Mouse (Mus musculus) megakaryocyte progenitor cell, adult 5-6 weeks (primary cell): Measurements from ENCODE around the gene Zbtb7a. TPM values are rescaled to one million over a fixed set of nuclear protein-coding genes. Genes with fewer than 3 reads are reported as not detected.

Experiments
- ATAC-seq: replicated peaks from 2 replicates; pipeline ENCODE4 v1.8.0; 2016; ENCODE audit warnings: mild to moderate bottlenecking, moderate TSS enrichment, inconsistent platforms; ENCODE audit not compliant: poor library complexity
- total RNA-seq, 2 experiments: library from RNA; stranded (forward) in 1 of 2; stranded (reverse) in 1 of 2; fragments of 157-497, 149-512 nt in 1 of 2; fragments of 200-1000 nt in 1 of 2; gene quantifications; 2 replicates each; pipeline versions ENCODE4 v1.2.3 to v1.2.4; 2015 to 2017

The Zbtb7a gene
- total RNA-seq (2015) (17.4 and 18.9 TPM in 2 replicates), total RNA-seq (2017) (7.7 and 8.6 TPM in 2 replicates)

- peak; percentile 5 for ATAC-seq
Measured at GRCm38 (mm10) chr10:81134966-81135681, at the start of gene Zbtb7a. Gene Zbtb7a (plus strand): TSS chr10:81135220.

- peak; percentile 69 for ATAC-seq
Measured at GRCm38 (mm10) chr10:81087021-81087420, 48.0 kb upstream of the Zbtb7a start.

- no peak for ATAC-seq
Measured at GRCm38 (mm10) chr10:81089216-81089615, 45.8 kb upstream of the Zbtb7a start.

DNA sequence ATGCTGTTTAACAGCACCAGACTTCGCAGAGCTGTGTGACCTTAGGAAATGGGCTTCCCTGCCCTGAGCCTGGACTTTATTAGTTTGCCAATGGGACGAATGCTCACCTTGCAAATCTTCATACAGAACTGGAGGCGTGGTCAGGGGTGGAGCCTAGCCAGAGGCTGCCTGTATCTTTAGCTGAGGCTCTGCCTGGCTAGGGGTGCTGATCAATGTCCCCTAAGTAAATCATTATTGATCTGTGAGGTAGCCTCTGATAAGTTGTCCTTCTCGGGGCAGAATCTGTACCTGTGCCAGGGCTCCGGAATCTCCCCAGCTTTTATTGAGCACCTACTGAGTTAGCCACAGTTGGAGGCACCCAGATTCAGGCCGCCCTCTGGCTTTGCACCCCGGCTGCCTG, 44.4 kb upstream of the Zbtb7a start:
- no peak for ATAC-seq

DNA sequence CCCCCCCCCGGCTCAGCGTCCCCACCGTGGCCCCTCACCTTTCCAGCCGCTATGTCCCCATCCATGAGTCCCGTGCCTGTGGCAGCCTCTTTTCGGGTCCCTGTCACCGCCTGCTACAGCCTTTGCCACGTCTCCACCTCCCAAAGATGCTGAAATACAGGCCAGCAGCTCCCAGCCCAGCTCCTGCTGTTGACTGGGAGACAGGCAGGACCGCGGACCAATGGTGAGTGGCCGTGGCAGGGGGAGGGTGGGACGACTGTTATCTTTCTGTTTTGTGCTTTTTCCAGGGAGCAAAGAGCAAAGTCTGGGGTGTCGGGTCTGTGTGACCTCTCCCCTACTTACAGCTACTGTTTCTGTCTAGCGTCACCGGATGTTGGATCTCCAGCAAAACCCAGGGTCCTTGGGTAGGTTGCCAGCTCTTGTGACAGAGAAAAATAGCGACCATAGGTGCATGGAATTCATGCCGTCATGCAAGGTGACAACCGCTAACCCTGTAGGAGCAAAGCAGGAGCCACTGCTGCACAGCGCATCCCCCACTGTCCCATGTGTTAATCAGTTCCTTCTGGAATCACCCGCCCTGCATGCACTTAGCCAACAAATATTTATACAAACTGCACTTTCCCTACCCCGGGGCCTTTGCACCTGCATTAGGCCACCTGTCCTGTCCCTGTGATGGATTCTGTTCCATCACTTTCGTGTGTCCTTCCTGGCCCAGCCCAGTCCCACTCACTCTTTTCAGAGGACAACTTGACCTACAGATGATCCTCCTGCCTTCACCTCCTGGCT, 42.4 kb upstream of the Zbtb7a start:
- ATAC-seq, result peak; percentile 60

GRCm38 (mm10) chr10:81094931-81095678, 39.9 kb upstream of the Zbtb7a start:
- ATAC-seq, result peak; percentile 55

DNA sequence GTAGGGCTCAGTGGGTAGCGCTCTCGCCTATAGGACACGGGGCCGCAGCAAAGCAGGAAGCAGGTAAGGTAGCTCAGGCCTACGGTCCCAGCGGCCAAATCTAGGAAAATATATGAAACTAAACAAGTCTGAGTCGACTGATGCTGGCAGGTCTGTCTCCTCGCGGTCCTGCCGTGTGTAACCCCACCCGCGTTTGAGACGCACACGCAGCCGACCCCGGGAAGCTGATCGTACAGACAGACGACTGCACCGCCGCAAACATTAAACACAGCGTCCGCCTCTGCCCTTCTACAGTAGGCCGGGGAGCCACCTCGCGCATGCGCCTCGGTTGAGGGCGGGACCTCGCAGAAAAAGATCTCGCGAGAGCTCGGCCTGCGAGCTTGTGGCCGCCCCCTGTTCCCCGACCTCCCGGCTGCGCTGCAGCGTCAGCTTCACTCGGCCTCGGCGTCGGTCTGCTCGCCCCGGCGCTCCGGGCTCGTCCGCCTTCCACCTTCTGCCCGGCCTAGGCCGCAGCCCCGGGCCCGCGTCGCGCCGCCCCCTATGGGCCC, 29.4 kb upstream of the Zbtb7a start, which contains the start of gene Map2k2:
Gene Map2k2, plus strand, starts transcription at position 351 of the 548 bp plus-strand sequence.
- peak; percentile 79 for ATAC-seq

DNA sequence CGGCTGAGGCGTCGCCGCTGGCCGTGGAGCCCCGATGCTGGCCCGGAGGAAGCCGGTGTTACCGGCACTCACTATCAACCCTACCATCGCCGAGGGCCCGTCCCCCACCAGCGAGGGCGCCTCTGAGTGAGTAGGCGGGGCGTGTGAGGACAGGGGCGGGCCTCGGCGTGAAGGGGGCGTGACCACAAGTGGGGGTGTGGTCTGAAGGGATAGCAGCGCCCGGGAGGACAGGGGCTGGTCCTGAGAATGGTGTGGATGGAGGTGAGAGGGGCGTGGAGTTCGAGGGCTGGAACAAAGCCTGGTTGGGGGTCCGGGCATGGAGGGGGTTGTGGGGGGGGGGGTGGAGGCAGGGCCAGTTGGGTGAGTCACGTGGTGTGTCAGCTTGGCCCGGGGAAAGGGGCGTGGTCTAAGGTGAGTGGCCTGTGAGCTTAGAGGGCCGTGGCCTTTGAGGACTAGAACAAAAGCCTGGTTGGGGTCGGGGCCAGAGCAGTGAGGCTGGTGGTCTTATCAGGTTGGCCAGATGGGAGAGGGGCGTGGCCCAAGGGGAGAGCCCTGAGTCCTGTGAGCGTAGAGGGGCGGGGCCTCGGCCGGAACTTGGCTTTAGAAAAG, 28.8 kb upstream of the Zbtb7a start:
- ATAC-seq, result peak; percentile 85

DNA sequence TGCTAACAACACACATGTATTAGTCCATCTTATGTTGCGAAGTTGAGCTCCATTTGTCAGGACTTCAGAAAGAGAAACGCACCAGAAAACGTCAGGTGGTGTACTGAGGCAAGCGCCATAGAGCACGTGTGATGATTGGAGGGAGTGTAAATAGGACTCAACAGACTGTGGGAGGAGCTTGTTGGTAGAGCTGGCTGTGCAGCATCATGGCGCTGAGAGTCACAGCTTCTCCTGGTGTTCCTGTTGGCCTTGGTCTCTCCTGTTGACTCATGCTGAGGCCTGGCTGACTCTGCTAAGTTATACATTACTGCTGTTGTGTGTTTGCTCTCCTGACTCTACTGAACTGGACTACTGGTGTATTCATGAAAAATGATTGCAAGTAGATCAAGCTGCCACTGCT, 22.1 kb upstream of the Zbtb7a start:
- no peak for ATAC-seq

- no peak for ATAC-seq
Measured at GRCm38 (mm10) chr10:81119625-81120024, 15.4 kb upstream of the Zbtb7a start.

DNA sequence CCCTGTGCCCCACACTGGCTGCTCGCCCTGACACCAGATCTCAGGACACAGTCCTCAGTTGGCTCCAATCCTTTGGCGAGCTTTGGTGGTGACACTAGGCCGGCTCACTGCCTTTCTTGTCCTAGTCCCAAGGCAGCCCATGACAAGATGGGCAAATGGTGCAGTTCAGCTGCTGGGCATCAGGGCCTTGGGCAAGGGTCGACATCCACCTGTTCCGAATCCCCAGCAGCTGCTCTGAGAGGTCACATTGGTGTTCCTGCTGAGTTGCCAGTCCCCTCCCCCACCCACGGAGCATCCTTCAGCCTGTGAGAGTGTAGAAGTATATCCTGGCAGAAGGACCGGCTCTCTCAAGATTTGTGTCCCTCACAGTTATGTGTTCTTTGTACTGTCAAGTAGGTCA, 14.4 kb upstream of the Zbtb7a start:
- no peak for ATAC-seq

GRCm38 (mm10) chr10:81122889-81123288, 12.1 kb upstream of the Zbtb7a start:
- ATAC-seq, result no peak

- no peak for ATAC-seq
Measured at GRCm38 (mm10) chr10:81123500-81123899, 11.5 kb upstream of the Zbtb7a start.

- peak; percentile 35 for ATAC-seq
Measured at GRCm38 (mm10) chr10:81134181-81134587, 836 bp upstream of the Zbtb7a start.

DNA sequence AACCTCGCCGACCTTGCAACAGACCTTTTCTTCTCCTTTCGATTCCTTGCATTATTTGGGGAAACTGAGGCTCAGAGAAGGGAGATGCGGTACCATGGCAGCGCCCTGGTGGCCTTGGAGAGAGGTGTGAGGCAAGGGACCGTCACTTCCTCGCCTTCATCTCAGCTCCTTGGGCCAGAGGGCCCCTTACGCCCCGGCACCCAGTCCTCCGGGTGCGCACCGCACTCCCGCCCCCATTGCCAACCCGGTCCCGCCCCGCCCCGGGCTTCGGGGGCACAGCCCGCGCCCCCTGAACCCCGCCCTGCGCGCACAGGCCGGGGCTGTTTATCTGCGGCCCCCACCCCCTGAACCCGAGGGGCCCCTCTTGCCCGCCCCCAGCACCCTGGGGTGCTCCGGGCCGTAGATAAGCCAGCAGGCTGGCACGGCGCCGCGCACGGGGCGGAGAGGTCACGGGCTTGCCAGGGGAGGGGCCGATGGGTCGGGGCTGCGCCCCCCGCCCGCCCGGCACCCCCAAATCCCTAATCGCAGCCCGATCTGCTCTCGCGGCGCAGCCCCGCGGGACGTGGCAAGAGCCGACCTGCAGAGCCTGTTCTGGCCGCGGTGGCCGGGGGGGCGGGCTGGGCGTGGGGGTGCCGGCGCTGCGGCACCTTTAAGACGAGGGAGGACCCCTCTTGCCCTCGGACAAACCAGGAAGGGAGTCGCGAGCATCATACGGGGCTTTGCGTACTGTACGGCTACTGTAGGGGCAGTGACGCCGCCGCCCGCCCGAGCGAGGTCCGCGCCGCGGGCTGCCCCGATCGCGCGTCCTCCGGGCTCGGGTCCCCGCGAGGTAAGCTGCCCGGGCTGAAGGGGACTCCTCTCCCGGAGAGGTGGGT, 1.0 kb downstream of the Zbtb7a start:
- ATAC-seq, result peak; percentile 19

DNA sequence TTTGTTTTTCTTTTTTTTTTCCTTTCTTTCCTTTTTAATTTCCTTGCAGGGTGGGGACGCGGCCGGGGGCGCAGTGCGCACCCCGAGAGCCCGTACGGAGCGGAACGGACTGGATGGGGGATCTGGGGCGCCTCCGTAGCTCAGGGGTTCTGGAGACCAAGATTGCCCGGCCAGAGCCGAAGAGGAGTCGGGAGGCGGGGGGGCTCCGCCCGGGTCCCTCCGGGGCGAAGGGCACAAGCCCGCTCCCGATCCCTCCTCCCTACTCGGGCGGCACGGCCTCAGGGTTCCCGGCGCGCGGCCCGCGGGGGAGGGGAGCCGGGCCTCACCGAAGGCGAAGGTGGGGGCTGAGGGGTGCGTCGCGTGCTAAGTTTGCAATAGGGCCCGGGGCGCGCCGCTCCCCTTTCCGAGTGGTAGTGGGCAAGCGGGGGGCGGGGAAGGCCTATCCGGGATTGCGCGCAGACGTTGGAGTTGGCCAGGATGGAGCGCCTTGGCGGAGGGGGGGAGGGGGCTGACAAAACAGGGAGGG, 1.7 kb downstream of the Zbtb7a start:
- no peak for ATAC-seq

- peak; percentile 64 for ATAC-seq
Measured at GRCm38 (mm10) chr10:81137252-81138130, 2.5 kb downstream of the Zbtb7a start.

DNA sequence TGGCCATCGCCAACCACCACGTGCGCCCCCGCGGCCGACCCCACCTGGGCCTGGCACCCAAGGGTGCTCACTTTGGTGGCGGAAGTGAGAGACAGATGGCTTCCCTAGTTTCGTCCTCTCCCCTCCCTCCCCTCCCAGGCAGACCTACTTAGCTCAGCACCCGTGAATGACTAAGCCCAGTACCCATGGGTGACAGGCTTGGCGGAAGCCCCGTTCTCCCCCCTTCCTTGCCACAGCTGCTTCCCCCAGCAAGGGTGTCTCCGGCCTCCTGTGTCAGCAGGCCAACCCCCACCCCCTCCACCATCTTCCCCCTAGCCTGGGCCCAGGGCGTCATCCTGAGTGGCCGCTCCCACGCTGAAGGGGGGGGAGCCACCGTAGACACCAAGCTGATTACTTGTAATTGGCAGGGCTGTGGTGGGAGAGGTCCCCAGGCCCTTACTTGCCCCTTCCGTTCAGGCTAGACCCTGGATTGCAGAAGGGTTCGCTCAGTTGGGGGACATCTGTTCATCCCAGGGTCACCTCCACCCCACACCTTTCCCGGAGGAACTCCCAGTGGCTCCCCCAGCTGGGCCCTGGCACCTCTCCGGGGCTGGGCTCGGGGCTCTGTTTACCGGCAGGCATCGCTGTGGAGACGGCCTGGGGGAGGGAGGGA, 3.2 kb downstream of the Zbtb7a start:
- no peak; the same call in 1 of the 2 replicates for ATAC-seq
